Mouse (Mus musculus): Measurements from ENCODE around the gene Acpp. TPM values are rescaled to one million over a fixed set of nuclear protein-coding genes. Genes with fewer than 3 reads are reported as not detected.

Gene Acpp
- total and polyA plus RNA-seq, 2 experiments from 2014 or later: 0.25 to 3.1 TPM

GRCm38 (mm10) chr9:104331301-104331700 is 6.2 kb downstream of the Acpp start:
- Histone ChIP-seq H3K9me3 (ENCODE audit: low read length) (no peaks in the 10 kb centered on the region), H3K4me2 (ENCODE audit: low read depth, low read length) (no peak overlapping the region), H3K4me3 (ENCODE audit: low read length) (no peak overlapping the region), H3K9ac (replicated peaks; ENCODE audit: low read length) (no peak overlapping the region), H3K27ac (no peak overlapping the region), H3K27me3 (ENCODE audit: insufficient read depth, low read length) (no peaks in the 10 kb centered on the region), H3K36me3 (ENCODE audit: insufficient read depth, low read length) (no peaks in the 10 kb centered on the region), H3K4me1 (ENCODE audit: insufficient read depth, low read length) (no peaks in the 10 kb centered on the region)
- DNase-seq (ENCODE audit: low spot score) (no peak), ATAC-seq (no peak)
- 95% methylated on average over 5 of the region's 5 CpGs for WGBS
- no peak for TF ChIP-seq CTCF (IDR thresholded peaks at IDR 0.05; ENCODE audit: low read depth)

GRCm38 (mm10) chr9:104328655-104329054 is 8.9 kb downstream of the Acpp start:
- DNase-seq (ENCODE audit: low spot score) (no peak), ATAC-seq (no peak)
- no peak for TF ChIP-seq CTCF (IDR thresholded peaks at IDR 0.05; ENCODE audit: low read depth)
- H3K9me3 ChIP-seq (ENCODE audit: low read length): no peaks in the 10 kb centered on the region
- H3K27me3 ChIP-seq (ENCODE audit: insufficient read depth, low read length): no peaks in the 10 kb centered on the region
- no peak overlapping the region for H3K27ac ChIP-seq
- H3K4me1 ChIP-seq (ENCODE audit: insufficient read depth, low read length): no peaks in the 10 kb centered on the region
- 70% methylated on average over 4 of the region's 4 CpGs for WGBS
- no peak overlapping the region for H3K4me3 ChIP-seq (ENCODE audit: low read length)
- no peak overlapping the region for H3K4me2 ChIP-seq (ENCODE audit: low read depth, low read length)
- no peaks in the 10 kb centered on the region for H3K36me3 ChIP-seq (ENCODE audit: insufficient read depth, low read length)
- H3K9ac ChIP-seq (replicated peaks; ENCODE audit: low read length): no peak overlapping the region

- no peak for ATAC-seq
- no peak overlapping the region for H3K9ac ChIP-seq (replicated peaks; ENCODE audit: low read length)
- H3K4me2 ChIP-seq (ENCODE audit: low read depth, low read length): no peak overlapping the region
- DNase-seq (ENCODE audit: low spot score): no peak
- no peak overlapping the region for H3K27ac ChIP-seq
- no peak for TF ChIP-seq CTCF (IDR thresholded peaks at IDR 0.05; ENCODE audit: low read depth)
- H3K4me1 ChIP-seq (ENCODE audit: insufficient read depth, low read length): no peaks in the 10 kb centered on the region
- H3K36me3 ChIP-seq (ENCODE audit: insufficient read depth, low read length): no peaks in the 10 kb centered on the region
- H3K4me3 ChIP-seq (ENCODE audit: low read length): no peak overlapping the region
- H3K27me3 ChIP-seq (ENCODE audit: insufficient read depth, low read length): no peaks in the 10 kb centered on the region
- no peaks in the 10 kb centered on the region for H3K9me3 ChIP-seq (ENCODE audit: low read length)
- WGBS: 51% methylated on average over 7 of the region's 7 CpGs
Observed at GRCm38 (mm10) chr9:104321519-104321918, 16.0 kb downstream of the Acpp start.

- ATAC-seq: no peak
- H3K4me2 ChIP-seq (ENCODE audit: low read depth, low read length): no peak overlapping the region
- H3K27ac ChIP-seq: no peak overlapping the region
- TF ChIP-seq CTCF (IDR thresholded peaks at IDR 0.05; ENCODE audit: low read depth): no peak
- no peaks in the 10 kb centered on the region for H3K4me1 ChIP-seq (ENCODE audit: insufficient read depth, low read length)
- H3K9me3 ChIP-seq (ENCODE audit: low read length): no peaks in the 10 kb centered on the region
- H3K36me3 ChIP-seq (ENCODE audit: insufficient read depth, low read length): no peaks in the 10 kb centered on the region
- no peak for DNase-seq (ENCODE audit: low spot score)
- H3K9ac ChIP-seq (replicated peaks; ENCODE audit: low read length): no peak overlapping the region
- no peak overlapping the region for H3K4me3 ChIP-seq (ENCODE audit: low read length)
- H3K27me3 ChIP-seq (ENCODE audit: insufficient read depth, low read length): no peaks in the 10 kb centered on the region
- WGBS: 92% methylated on average over 11 of the region's 11 CpGs
Observed at GRCm38 (mm10) chr9:104316351-104316750, 21.2 kb downstream of the Acpp start.

- WGBS: 13% methylated on average over 10 of the region's 10 CpGs
- H3K36me3 ChIP-seq (ENCODE audit: insufficient read depth, low read length): no peaks in the 10 kb centered on the region
- no peaks in the 10 kb centered on the region for H3K9me3 ChIP-seq (ENCODE audit: low read length)
- H3K27me3 ChIP-seq (ENCODE audit: insufficient read depth, low read length): no peaks in the 10 kb centered on the region
- no peak overlapping the region for H3K9ac ChIP-seq (replicated peaks; ENCODE audit: low read length)
- H3K4me2 ChIP-seq (ENCODE audit: low read depth, low read length): no peak overlapping the region
- no peak overlapping the region for H3K4me3 ChIP-seq (ENCODE audit: low read length)
- DNase-seq (ENCODE audit: low spot score) (peak; percentile 82), ATAC-seq (peak; percentile 67; the same call in 1 of the 2 replicates)
- no peak overlapping the region for H3K27ac ChIP-seq
- TF ChIP-seq CTCF (IDR thresholded peaks at IDR 0.05; ENCODE audit: low read depth): peak; percentile 84
- H3K4me1 ChIP-seq (ENCODE audit: insufficient read depth, low read length): no peaks in the 10 kb centered on the region
Observed at GRCm38 (mm10) chr9:104315499-104315898, 22.0 kb downstream of the Acpp start.

- Histone ChIP-seq H3K4me1 (ENCODE audit: insufficient read depth, low read length) (no peaks in the 10 kb centered on the region), H3K27ac (no peak overlapping the region), H3K4me2 (ENCODE audit: low read depth, low read length) (no peak overlapping the region), H3K9ac (replicated peaks; ENCODE audit: low read length) (no peak overlapping the region), H3K36me3 (ENCODE audit: insufficient read depth, low read length) (no peaks in the 10 kb centered on the region), H3K4me3 (ENCODE audit: low read length) (no peak overlapping the region), H3K9me3 (ENCODE audit: low read length) (no peaks in the 10 kb centered on the region), H3K27me3 (ENCODE audit: insufficient read depth, low read length) (no peaks in the 10 kb centered on the region)
- WGBS: 15% methylated on average over 6 of the region's 6 CpGs
- ATAC-seq: no peak
- peak; percentile 80 for DNase-seq (ENCODE audit: low spot score)
- TF ChIP-seq CTCF (IDR thresholded peaks at IDR 0.05; ENCODE audit: low read depth): peak; percentile 91
Observed at GRCm38 (mm10) chr9:104306734-104307133, 30.8 kb downstream of the Acpp start.

GRCm38 (mm10) chr9:104305333-104306111 is 32.0 kb downstream of the Acpp start:
- Histone ChIP-seq H3K36me3 (ENCODE audit: insufficient read depth, low read length) (no peaks in the 10 kb centered on the region), H3K4me1 (ENCODE audit: insufficient read depth, low read length) (no peaks in the 10 kb centered on the region), H3K4me3 (ENCODE audit: low read length) (no peak overlapping the region), H3K27me3 (ENCODE audit: insufficient read depth, low read length) (no peaks in the 10 kb centered on the region), H3K27ac (no peak overlapping the region), H3K9me3 (ENCODE audit: low read length) (no peaks in the 10 kb centered on the region), H3K9ac (replicated peaks; ENCODE audit: low read length) (no peak overlapping the region), H3K4me2 (ENCODE audit: low read depth, low read length) (no peak overlapping the region)
- 88% methylated on average over 6 of the region's 6 CpGs for WGBS
- DNase-seq (ENCODE audit: low spot score) (no peak), ATAC-seq (no peak)
- no peak for TF ChIP-seq CTCF (IDR thresholded peaks at IDR 0.05; ENCODE audit: low read depth)
